Mouse (Mus musculus) myocyte (in vitro differentiated cells): ENCODE measurements at regions not wholly inside any gene's neighbourhood (a gene's known extent, or its start where the extent isn't known, plus 50 kb on each side); places are given as distances from the start of the nearest gene placed in this dataset.

Experiments
- CEBPB ChIP-seq: IDR thresholded peaks from 2 replicates; pipeline ENCODE4 v1.6.1; 2011; ENCODE audit warnings: mild to moderate bottlenecking, moderate library complexity; ENCODE audit not compliant: poor library complexity, insufficient read depth, severe bottlenecking
- E2F4 ChIP-seq: IDR thresholded peaks from one replicate; pipeline ENCODE4 v1.6.1; 2011; ENCODE audit warnings: mild to moderate bottlenecking, control low read depth, moderate library complexity; ENCODE audit not compliant: insufficient read depth
- MAX ChIP-seq: IDR thresholded peaks from one replicate; pipeline ENCODE4 v1.6.1; 2011; ENCODE audit warnings: low read depth, mild to moderate bottlenecking, control low read depth
- MYOD1 ChIP-seq, 3 experiments: IDR thresholded peaks; one replicate each; pipeline ENCODE4 v1.6.1; 2011; ENCODE audit warnings: control low read depth in 2 of 3, low read depth in 2 of 3, mild to moderate bottlenecking in 2 of 3, moderate library complexity in 1 of 3; ENCODE audit not compliant: insufficient read length in 2 of 3, control insufficient read depth in 1 of 3
- MYOG ChIP-seq, 3 experiments: IDR thresholded peaks; one replicate each; pipeline ENCODE4 v1.6.1; 2011; ENCODE audit warnings: control low read depth in 2 of 3, low read depth in 2 of 3, mild to moderate bottlenecking in 2 of 3; ENCODE audit not compliant: insufficient read length in 2 of 3, control insufficient read depth in 1 of 3, insufficient read depth in 1 of 3
- POLR2A ChIP-seq: IDR thresholded peaks from one replicate; pipeline ENCODE4 v1.6.1; 2011; ENCODE audit warnings: low read depth, mild to moderate bottlenecking, control low read depth, moderate library complexity; ENCODE audit not compliant: insufficient read length
- POLR2AphosphoS2 ChIP-seq: IDR thresholded peaks from one replicate; pipeline ENCODE4 v1.6.1; 2011; ENCODE audit warnings: low read depth, control low read depth; ENCODE audit not compliant: insufficient read length
- REST ChIP-seq: IDR thresholded peaks from one replicate; pipeline ENCODE4 v1.6.1; 2011; ENCODE audit warnings: mild to moderate bottlenecking, control low read depth, moderate library complexity; ENCODE audit not compliant: insufficient read depth, insufficient read length
- TCF12 ChIP-seq: IDR thresholded peaks from one replicate; pipeline ENCODE4 v1.6.1; 2011; ENCODE audit warnings: mild to moderate bottlenecking, control low read depth; ENCODE audit not compliant: poor library complexity, insufficient read depth, severe bottlenecking
- USF1 ChIP-seq: IDR thresholded peaks from one replicate; pipeline ENCODE4 v1.6.1; 2011; ENCODE audit warnings: low read depth, mild to moderate bottlenecking, control low read depth, moderate library complexity

- no peak for TF ChIP-seq USF1
- no peak for TF ChIP-seq MAX
- no peak for TF ChIP-seq E2F4
- no peak for TF ChIP-seq POLR2A
- TF ChIP-seq POLR2AphosphoS2: no peak
- TF ChIP-seq MYOD1 (IDR thresholded peaks at IDR 0.05; ENCODE audit: control insufficient read depth in 1 of 3, insufficient read length in 2 of 3, low read depth in 2 of 3): no peak
- no peak for TF ChIP-seq CEBPB
- TF ChIP-seq MYOG (IDR thresholded peaks at IDR 0.05; ENCODE audit: control insufficient read depth in 1 of 3, insufficient read depth in 1 of 3, insufficient read length in 2 of 3, low read depth in 2 of 3): no peak
- TF ChIP-seq TCF12: no peak
- TF ChIP-seq REST: no peak
Observed at GRCm38 (mm10) chr6:95997741-95998140, 115.2 kb upstream of the Fam19a1 start.
